Mouse (Mus musculus) inflammation-experienced regulatory T-cells, adult 16 weeks (primary cell): ENCODE data around the gene Fpr-rs4. TPM values are rescaled to one million over a fixed set of nuclear protein-coding genes. Genes with fewer than 3 reads are reported as not detected.

Experiments
- polyA plus RNA-seq: library from polyadenylated mRNA; unstranded; fragments of 100-300 nt; shearing (Covaris generic); gene quantifications from one replicate; pipeline ENCODE4 v1.2.1, GENCODE M21; 2017

Fpr-rs4 gene
- not detected for polyA plus RNA-seq

DNA sequence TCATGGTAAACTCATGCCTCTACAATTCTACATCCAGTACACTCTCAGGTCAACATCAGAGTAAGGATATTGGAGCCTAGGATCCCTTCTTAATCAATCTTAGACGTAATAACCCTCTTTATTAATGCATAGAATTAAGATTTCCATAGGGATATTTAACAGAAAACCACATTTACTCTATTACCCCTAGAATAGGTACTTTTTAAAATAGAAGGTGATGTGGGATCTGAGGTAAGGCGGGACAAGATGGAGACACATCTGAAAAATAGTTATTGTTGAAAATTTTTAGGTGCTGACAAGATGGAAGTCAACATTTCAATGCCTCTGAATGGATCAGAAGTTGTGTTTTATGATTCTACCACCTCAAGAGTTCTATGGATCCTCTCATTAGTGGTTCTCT, at the start of gene Fpr-rs4:
TSS of gene Fpr-rs4 (plus strand) at position 301 of the 400 bp plus-strand sequence.

DNA sequence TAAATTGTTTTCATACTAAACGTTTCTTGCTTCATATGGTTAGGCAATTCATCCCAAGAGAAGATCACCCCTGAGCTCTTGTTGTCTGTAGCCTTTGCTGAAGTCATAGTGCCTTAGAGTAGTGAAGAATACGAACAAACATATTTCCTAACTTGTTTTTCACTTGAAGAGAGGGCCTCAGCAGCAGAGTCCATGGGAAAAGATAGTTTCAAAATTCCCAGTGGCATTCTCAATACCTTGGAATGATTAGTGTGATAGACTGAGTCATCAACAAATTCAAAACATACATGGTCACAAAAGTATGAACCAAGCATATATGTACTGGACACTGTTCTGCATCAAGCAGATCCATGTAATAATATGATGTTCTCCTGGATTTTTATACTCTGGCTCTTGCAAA, 27.6 kb downstream of the Fpr-rs4 start, which contains the start of gene Vmn2r124:
TSS of gene Vmn2r124 (plus strand) at position 301 of the 400 bp plus-strand sequence.

Other genes with a start within 250 kb of the Fpr-rs4 start
- gene Spaca6, start 194.6 kb upstream of the Fpr-rs4 start, polyA plus RNA-seq = 5.2 TPM
- not detected for gene Has1, start 166.5 kb upstream of the Fpr-rs4 start, polyA plus RNA-seq
- 1.7 TPM for gene Fpr1, start 137.8 kb upstream of the Fpr-rs4 start, polyA plus RNA-seq
- 0.43 TPM for gene Fpr2, start 133.9 kb upstream of the Fpr-rs4 start, polyA plus RNA-seq
- not detected for gene Fpr3, start 133.9 kb upstream of the Fpr-rs4 start, polyA plus RNA-seq
- not detected for gene Vmn2r124, start 27.7 kb downstream of the Fpr-rs4 start, polyA plus RNA-seq
- not detected for gene Vmn2r91, start 63.3 kb downstream of the Fpr-rs4 start, polyA plus RNA-seq
- 0.06 TPM for gene Vmn2r92, start 130.2 kb downstream of the Fpr-rs4 start, polyA plus RNA-seq